In the genomic region with DNA sequence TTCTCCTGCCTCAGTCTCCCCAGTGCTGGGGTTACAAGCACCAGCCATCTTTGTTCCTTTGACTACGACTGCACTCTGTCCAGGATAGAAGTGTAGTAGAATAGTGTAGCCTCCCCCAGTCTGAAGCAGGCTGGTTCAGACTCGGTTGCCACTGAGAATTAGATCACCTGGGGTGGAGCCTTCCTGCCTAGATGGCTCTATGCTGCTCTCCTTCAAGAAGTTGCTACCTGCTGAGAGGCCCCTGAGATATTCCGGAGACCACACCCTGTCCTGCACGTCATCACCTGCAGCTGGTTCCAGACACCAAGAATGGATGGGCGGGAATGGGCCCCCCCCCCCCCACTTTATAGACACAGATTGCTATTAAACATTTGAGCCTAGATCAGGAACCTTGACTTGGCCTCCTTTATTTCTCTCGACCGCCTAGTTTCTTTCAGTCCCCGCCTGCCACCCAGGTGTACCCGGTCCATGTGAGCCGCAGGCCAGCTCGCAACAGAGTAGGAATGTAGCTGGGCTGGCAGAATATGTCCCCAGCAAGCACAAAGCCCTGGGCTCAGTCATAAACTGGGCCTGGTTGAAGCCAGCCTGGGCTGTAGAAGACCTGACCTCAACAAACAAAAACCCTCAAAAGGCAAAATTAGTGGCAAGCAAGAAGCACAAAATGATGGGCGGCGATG, we compare ENCODE assay signal across 10 mouse cellular contexts. TPM values are rescaled to one million over a fixed set of nuclear protein-coding genes. Genes with fewer than 3 reads are reported as not detected.
DNase-seq lines count a peak whose midpoint lies in the region; ATAC-seq and TF ChIP-seq lines count a peak whose summit lies in the region.
"Had no signal": no experiment of that assay in that cellular context is flagged by ENCODE, and none has a peak within 500 bp of the region (broad histone marks: within the 10 kb centered on the region; RNA-seq: fewer than 3 reads in every experiment).

No protein-coding gene starts in this region.

- no peak overlapping the region for H3K4me2 ChIP-seq in heart, embryonic 14.5 days (ENCODE audit: low read length)
- H3K4me2 ChIP-seq in midbrain, postnatal 0 days (ENCODE audit: low read depth, low read length, poor library complexity, severe bottlenecking): no peak overlapping the region
- H3K4me2 ChIP-seq in intestine, embryonic 16.5 days (ENCODE audit: low read depth, low read length): no peak overlapping the region

- WGBS in heart, embryonic 14.5 days: 82% methylated on average over 13 of the region's 13 CpGs
- WGBS in midbrain, embryonic 10.5 days: 91% methylated on average over 13 of the region's 13 CpGs
- WGBS in midbrain, postnatal 0 days: 77% methylated on average over 13 of the region's 13 CpGs
- 81% methylated on average over 13 of the region's 13 CpGs for WGBS in intestine, embryonic 16.5 days

- intact Hi-C loops in heart, postnatal 14 days (cut with DNase I): no loop called here

- peak overlapping the region; percentile 66 to 96 for H3K27ac ChIP-seq in heart, embryonic 14.5 days (replicated peaks in 1 of 2; ENCODE audit: control insufficient read depth in 1 of 2, insufficient read depth in 1 of 2, low read depth in 2 of 2, low read length in 2 of 2)
- H3K27ac ChIP-seq in midbrain, embryonic 10.5 days (replicated peaks): peak overlapping the region; percentile 77
- H3K27ac ChIP-seq in midbrain, postnatal 0 days (ENCODE audit: low read depth, low read length): no peak overlapping the region
- H3K27ac ChIP-seq in intestine, embryonic 16.5 days (ENCODE audit: low read length): peak overlapping the region; percentile 87
- H3K27ac ChIP-seq: liver, embryonic 14.5 days had no signal

- ATAC-seq in heart, embryonic 14.5 days (ENCODE audit: insufficient number of reproducible peaks, insufficient read depth, low FRiP score, low read depth): no peak
- ATAC-seq in midbrain, postnatal 0 days (ENCODE audit: low FRiP score): no peak
- ATAC-seq in intestine, embryonic 16.5 days: 0 out of 2 replicates have a peak, but pooled peaks have one; percentile 12

- no peak for TF ChIP-seq CTCF in midbrain, postnatal 0 days (IDR thresholded peaks at IDR 0.05)

- H3K9ac ChIP-seq in heart, embryonic 14.5 days (ENCODE audit: low read length): no peak overlapping the region
- no peak overlapping the region for H3K9ac ChIP-seq in midbrain, postnatal 0 days (replicated peaks; ENCODE audit: low read length, poor library complexity, severe bottlenecking)
- H3K9ac ChIP-seq in intestine, embryonic 16.5 days (ENCODE audit: low read depth, low read length): peak overlapping the region; percentile 15; the same call in 1 of the 2 replicates
- H3K9ac ChIP-seq: liver, embryonic 14.5 days had no signal

- no peaks in the 10 kb centered on the region for H3K36me3 ChIP-seq in heart, embryonic 14.5 days (ENCODE audit: control insufficient read depth, insufficient read depth, low read length)
- H3K36me3 ChIP-seq in midbrain, embryonic 10.5 days: peaks cover 75% of the 10 kb centered on the region
- no peaks in the 10 kb centered on the region for H3K36me3 ChIP-seq in midbrain, postnatal 0 days (ENCODE audit: insufficient read depth, low read length)
- peaks cover 2% of the 10 kb centered on the region; the same call in 1 of the 2 replicates for H3K36me3 ChIP-seq in intestine, embryonic 16.5 days (ENCODE audit: control insufficient read depth, insufficient read depth, low read length)

- H3K27me3 ChIP-seq in heart, embryonic 14.5 days (ENCODE audit: control insufficient read depth, insufficient read depth, low read length): no peaks in the 10 kb centered on the region
- no peaks in the 10 kb centered on the region for H3K27me3 ChIP-seq in midbrain, embryonic 10.5 days (ENCODE audit: low read depth, poor library complexity, severe bottlenecking)
- no peaks in the 10 kb centered on the region for H3K27me3 ChIP-seq in midbrain, postnatal 0 days (ENCODE audit: insufficient read depth, low read length)
- no peaks in the 10 kb centered on the region for H3K27me3 ChIP-seq in intestine, embryonic 16.5 days (replicated peaks; ENCODE audit: control insufficient read depth, insufficient read depth, low read length)

- no peak for DNase-seq in heart, postnatal 14 days
- DNase-seq in midbrain, embryonic 10.5 days (ENCODE audit: low spot score): no peak
- no peak for DNase-seq in midbrain, postnatal 0 days (ENCODE audit: low spot score)
- DNase-seq in spleen, postnatal 14 days (ENCODE audit: low spot score in 2 of 2): no peak
- no peak for DNase-seq in thymus, postnatal 0 days (ENCODE audit: low spot score)
- DNase-seq: embryo, embryonic 11 days; thymus, adult 2 months had no signal

- H3K9me3 ChIP-seq in heart, embryonic 14.5 days (ENCODE audit: control insufficient read depth, low read length): no peaks in the 10 kb centered on the region
- peaks cover 23% of the 10 kb centered on the region for H3K9me3 ChIP-seq in midbrain, embryonic 10.5 days (replicated peaks)
- H3K9me3 ChIP-seq in midbrain, postnatal 0 days (ENCODE audit: low read length): no peaks in the 10 kb centered on the region
- H3K9me3 ChIP-seq in intestine, embryonic 16.5 days (ENCODE audit: control insufficient read depth, low read length): no peaks in the 10 kb centered on the region

- H3K4me3 ChIP-seq in heart, embryonic 14.5 days (ENCODE audit: control insufficient read depth in 1 of 2, insufficient read depth in 1 of 2, low read depth in 1 of 2, low read length in 2 of 2): no peak overlapping the region
- no peak overlapping the region for H3K4me3 ChIP-seq in midbrain, embryonic 10.5 days
- H3K4me3 ChIP-seq in midbrain, postnatal 0 days (ENCODE audit: low read depth, low read length): no peak overlapping the region
- H3K4me3 ChIP-seq in intestine, embryonic 16.5 days (ENCODE audit: low read length): no peak overlapping the region

- peaks cover 67 to 84% of the 10 kb centered on the region in 2 experiments for H3K4me1 ChIP-seq in heart, embryonic 14.5 days (ENCODE audit: control insufficient read depth in 2 of 2, insufficient read depth in 2 of 2, low read length in 2 of 2)
- peaks cover 32% of the 10 kb centered on the region for H3K4me1 ChIP-seq in midbrain, embryonic 10.5 days
- peaks cover 5% of the 10 kb centered on the region; the same call in 1 of the 2 replicates for H3K4me1 ChIP-seq in midbrain, postnatal 0 days (ENCODE audit: insufficient read depth, low read length)
- peaks cover 70% of the 10 kb centered on the region for H3K4me1 ChIP-seq in intestine, embryonic 16.5 days (ENCODE audit: control insufficient read depth, insufficient read depth, low read length)

RNA-seq across cellular contexts. Expression of gene Gtf2ird1, which starts 19.6 kb away (rescaled TPM):
- polyA plus RNA-seq in heart, embryonic 14.5 days (2014; fragmentation: Nextera tagmentation; extraction: Ambion mirVana): 53.9 and 55.0 TPM in 2 replicates
- 10 to 100 TPM; 28.6 to 30.9 TPM for total RNA-seq in heart, postnatal 14 days (2021)
- polyA plus RNA-seq in midbrain, embryonic 10.5 days (2016; fragmentation: Nextera tagmentation; extraction: Ambion mirVana): 96.4 and 109 TPM in 2 replicates
- total RNA-seq in midbrain, postnatal 0 days (2014; rRNA removed): 53.4 and 69.5 TPM in 2 replicates
- 50.9 and 54.3 TPM in 2 replicates for polyA plus RNA-seq in midbrain, postnatal 0 days (2015; fragmentation: Nextera tagmentation; extraction: Ambion mirVana)
- polyA plus RNA-seq in intestine, embryonic 16.5 days (2015; fragmentation: Nextera tagmentation; extraction: Ambion mirVana): 66.5 and 66.6 TPM in 2 replicates
- polyA plus RNA-seq in thymus, postnatal 0 days (2015; fragmentation: Nextera tagmentation; extraction: Ambion mirVana): 54.7 and 67.4 TPM in 2 replicates
